Mouse (Mus musculus): ENCODE measurements around the gene Hoxb5. TPM values are rescaled to one million over a fixed set of nuclear protein-coding genes. Genes with fewer than 3 reads are reported as not detected.

Hoxb5 gene
- polyA plus RNA-seq, 1 experiment, result not detected

DNA sequence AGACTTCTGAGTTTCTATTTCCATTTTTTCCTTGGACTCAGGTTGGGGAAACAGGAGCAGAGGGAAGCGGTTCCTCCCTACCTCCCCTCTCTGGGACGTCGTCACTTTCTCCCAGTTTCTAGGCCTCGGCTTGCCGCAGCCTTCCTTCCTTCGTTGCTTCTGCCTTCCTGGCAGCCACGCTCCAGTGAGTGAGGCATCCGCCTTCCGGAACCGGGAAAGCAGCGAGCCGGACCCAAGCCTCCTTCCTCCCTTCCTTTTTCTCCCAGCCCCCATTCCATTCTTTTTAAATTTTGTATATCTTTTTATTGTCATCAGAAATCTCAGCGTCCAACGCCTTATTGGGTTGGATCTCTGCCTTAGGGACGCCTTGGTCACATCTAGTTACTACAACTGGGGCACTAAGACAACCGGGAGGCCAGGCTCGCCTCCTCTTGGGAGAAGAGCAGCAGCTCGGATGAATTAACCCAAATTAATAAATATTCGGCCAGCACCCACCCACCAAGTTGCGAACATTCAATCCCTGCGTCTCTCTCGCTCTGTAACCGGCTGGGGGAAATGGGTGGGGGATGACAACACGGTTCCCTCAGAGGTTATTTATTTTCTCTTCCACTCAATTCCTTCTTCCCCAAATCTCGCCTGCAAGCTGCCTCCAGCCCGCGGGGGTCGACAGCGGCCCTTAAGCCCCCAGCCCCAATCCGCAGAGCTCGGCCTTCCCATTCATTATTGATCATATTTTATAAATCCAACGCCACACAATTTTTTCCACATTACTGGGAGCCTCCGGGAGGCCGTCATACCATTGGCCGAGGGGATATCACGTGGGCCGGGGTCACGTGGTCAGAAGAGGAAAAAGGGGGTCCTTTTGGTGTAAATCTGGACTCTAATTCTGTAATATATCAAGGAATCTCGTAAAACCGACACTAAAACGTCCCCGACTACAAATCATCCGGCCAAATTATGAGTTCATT, 17.1 kb upstream of the Hoxb5 start, which contains the start of gene Hoxb7:
Hoxb7 (plus strand) TSS at position 853 of the 968 bp plus-strand sequence.
- Histone ChIP-seq H3K27ac (ENCODE audit: insufficient read depth, low read length) (no peak within 1 kb of the TSS), H3K36me3 (ENCODE audit: control insufficient read depth, insufficient read depth, low read length, poor library complexity, severe bottlenecking) (no peaks in the 10 kb centered on the region), H3K9me3 (replicated peaks; ENCODE audit: control insufficient read depth, insufficient read depth, low read length, poor library complexity, severe bottlenecking) (no peaks in the 10 kb centered on the region), H3K4me1 (ENCODE audit: control insufficient read depth, insufficient read depth, low read length) (no peaks in the 10 kb centered on the region), H3K4me3 (ENCODE audit: low read depth, low read length) (peak within 1 kb of the TSS; percentile 60), H3K27me3 (ENCODE audit: control insufficient read depth, insufficient read depth, low read length, poor library complexity, severe bottlenecking) (peaks cover 71% of the 10 kb centered on the region), H3K9ac (ENCODE audit: low read depth, poor library complexity, severe bottlenecking) (peak within 1 kb of the TSS; percentile 64)
- no peak for TF ChIP-seq CTCF (IDR thresholded peaks at IDR 0.05; ENCODE audit: low read depth, low read length)
- TF ChIP-seq POLR2A (IDR thresholded peaks at IDR 0.05; ENCODE audit: insufficient read depth, low read length), result no peak
- TF ChIP-seq EP300 (IDR thresholded peaks at IDR 0.05; ENCODE audit: insufficient read depth, low read depth, low read length), result no peak

DNA sequence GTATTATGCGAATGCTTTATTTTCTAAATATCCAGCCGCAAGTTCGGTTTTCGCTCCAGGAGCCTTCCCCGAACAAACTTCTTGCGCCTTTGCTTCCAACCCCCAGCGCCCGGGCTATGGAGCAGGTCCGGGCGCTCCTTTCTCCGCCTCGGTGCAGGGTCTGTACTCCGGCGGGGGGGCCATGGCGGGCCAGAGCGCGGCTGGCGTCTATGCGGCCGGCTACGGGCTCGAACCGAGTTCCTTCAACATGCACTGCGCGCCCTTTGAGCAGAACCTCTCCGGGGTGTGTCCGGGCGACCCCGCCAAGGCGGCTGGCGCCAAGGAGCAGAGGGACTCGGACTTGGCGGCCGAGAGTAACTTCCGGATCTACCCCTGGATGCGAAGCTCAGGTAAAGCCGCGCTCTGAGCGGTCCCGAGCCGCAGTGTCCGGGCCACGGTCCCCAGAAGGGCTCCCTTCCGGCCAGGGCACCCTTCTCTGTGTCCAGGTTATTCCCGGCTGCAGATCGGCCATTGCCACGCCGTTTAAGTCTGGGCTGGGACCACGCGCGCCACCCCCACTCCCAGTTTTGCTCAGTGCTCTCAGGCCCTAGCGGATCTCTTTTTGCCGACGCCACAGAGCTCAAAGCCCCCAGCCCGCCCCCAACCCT, 16.3 kb upstream of the Hoxb5 start:
- Histone ChIP-seq H3K9me3 (replicated peaks; ENCODE audit: control insufficient read depth, insufficient read depth, low read length, poor library complexity, severe bottlenecking) (no peaks in the 10 kb centered on the region), H3K4me1 (ENCODE audit: control insufficient read depth, insufficient read depth, low read length) (no peaks in the 10 kb centered on the region), H3K9ac (ENCODE audit: low read depth, poor library complexity, severe bottlenecking) (peak overlapping the region; percentile 64), H3K27ac (ENCODE audit: insufficient read depth, low read length) (no peak overlapping the region), H3K27me3 (ENCODE audit: control insufficient read depth, insufficient read depth, low read length, poor library complexity, severe bottlenecking) (peaks cover 70% of the 10 kb centered on the region), H3K4me3 (ENCODE audit: low read depth, low read length) (peak overlapping the region; percentile 60), H3K36me3 (ENCODE audit: control insufficient read depth, insufficient read depth, low read length, poor library complexity, severe bottlenecking) (no peaks in the 10 kb centered on the region)
- TF ChIP-seq EP300 (IDR thresholded peaks at IDR 0.05; ENCODE audit: insufficient read depth, low read depth, low read length) (no peak), POLR2A (IDR thresholded peaks at IDR 0.05; ENCODE audit: insufficient read depth, low read length) (no peak)

DNA sequence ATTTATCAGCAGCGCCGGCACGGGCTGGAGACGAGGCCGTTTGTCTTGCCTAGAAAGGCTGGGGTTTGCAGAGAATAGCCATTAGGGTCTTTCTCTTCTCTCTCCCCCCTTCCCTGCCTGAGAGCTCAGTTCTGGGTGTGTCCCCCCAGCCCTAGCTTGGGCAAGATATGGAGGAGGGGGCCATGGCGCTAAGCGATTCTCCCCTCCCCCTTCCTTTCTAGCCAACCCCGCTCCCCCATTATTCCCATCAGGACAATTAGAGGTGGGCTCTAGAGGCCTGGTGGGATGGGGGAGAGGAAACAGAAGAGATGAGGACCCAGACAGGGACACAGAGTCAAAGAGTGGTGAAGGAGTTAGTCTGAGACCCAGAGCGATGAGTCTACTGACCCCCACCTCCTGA, 15.7 kb upstream of the Hoxb5 start:
- H3K27ac ChIP-seq (ENCODE audit: insufficient read depth, low read length), result no peak overlapping the region
- TF ChIP-seq EP300 (IDR thresholded peaks at IDR 0.05; ENCODE audit: insufficient read depth, low read depth, low read length) (no peak), CTCF (IDR thresholded peaks at IDR 0.05; ENCODE audit: low read depth, low read length) (no peak), POLR2A (IDR thresholded peaks at IDR 0.05; ENCODE audit: insufficient read depth, low read length) (no peak)

DNA sequence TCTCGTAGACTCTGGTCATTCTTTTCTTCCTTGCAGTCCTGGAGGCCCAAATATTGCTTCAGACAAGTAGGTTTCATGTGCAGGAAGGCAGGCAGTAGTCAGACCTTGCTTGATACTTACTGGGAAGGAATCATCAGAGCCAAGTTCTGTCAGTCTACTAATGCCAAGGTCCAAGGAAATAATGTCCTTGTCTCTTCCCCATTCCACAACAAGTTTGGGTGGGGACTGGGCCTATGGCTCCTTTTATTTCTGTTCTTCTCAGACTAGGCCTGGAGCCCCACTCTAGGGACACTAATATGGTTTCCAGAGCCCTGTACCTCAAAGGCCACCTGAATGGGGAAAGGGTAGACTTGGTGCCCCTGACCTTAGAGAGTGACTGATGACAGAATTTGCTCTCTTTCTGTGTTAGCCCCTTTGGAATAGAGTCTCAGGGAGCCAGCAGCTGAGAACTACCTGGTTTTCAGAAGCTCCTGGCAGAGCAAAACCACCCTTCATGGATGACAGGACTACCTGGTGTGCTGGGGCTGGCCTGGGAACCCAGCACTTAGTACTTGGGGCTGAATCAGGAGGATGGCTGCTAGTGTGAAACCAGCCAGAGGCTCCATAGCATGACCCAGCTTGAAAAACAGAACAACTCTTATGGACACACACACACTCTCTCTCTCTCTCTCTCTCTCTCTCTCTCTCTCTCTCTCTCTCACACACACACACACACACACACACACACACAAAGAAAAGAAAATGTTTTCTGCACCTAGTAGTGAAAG, 14.5 kb upstream of the Hoxb5 start:
- no peak overlapping the region for H3K27ac ChIP-seq (ENCODE audit: insufficient read depth, low read length)
- no peaks in the 10 kb centered on the region for H3K4me1 ChIP-seq (ENCODE audit: control insufficient read depth, insufficient read depth, low read length)
- H3K9me3 ChIP-seq (replicated peaks; ENCODE audit: control insufficient read depth, insufficient read depth, low read length, poor library complexity, severe bottlenecking), result no peaks in the 10 kb centered on the region
- no peak for TF ChIP-seq EP300 (IDR thresholded peaks at IDR 0.05; ENCODE audit: insufficient read depth, low read depth, low read length)
- no peak for TF ChIP-seq POLR2A (IDR thresholded peaks at IDR 0.05; ENCODE audit: insufficient read depth, low read length)
- TF ChIP-seq CTCF (IDR thresholded peaks at IDR 0.05; ENCODE audit: low read depth, low read length), result no peak
- no peak overlapping the region for H3K9ac ChIP-seq (ENCODE audit: low read depth, poor library complexity, severe bottlenecking)
- H3K4me3 ChIP-seq (ENCODE audit: low read depth, low read length), result no peak overlapping the region
- peaks cover 74% of the 10 kb centered on the region for H3K27me3 ChIP-seq (ENCODE audit: control insufficient read depth, insufficient read depth, low read length, poor library complexity, severe bottlenecking)
- H3K36me3 ChIP-seq (ENCODE audit: control insufficient read depth, insufficient read depth, low read length, poor library complexity, severe bottlenecking), result no peaks in the 10 kb centered on the region

More for the DNA sequence above, 15.7 kb upstream of the Hoxb5 start:
- Histone ChIP-seq H3K9me3 (replicated peaks; ENCODE audit: control insufficient read depth, insufficient read depth, low read length, poor library complexity, severe bottlenecking) (no peaks in the 10 kb centered on the region), H3K36me3 (ENCODE audit: control insufficient read depth, insufficient read depth, low read length, poor library complexity, severe bottlenecking) (no peaks in the 10 kb centered on the region), H3K4me1 (ENCODE audit: control insufficient read depth, insufficient read depth, low read length) (no peaks in the 10 kb centered on the region), H3K4me3 (ENCODE audit: low read depth, low read length) (no peak overlapping the region), H3K27me3 (ENCODE audit: control insufficient read depth, insufficient read depth, low read length, poor library complexity, severe bottlenecking) (peaks cover 74% of the 10 kb centered on the region), H3K9ac (ENCODE audit: low read depth, poor library complexity, severe bottlenecking) (peak overlapping the region; percentile 64)

DNA sequence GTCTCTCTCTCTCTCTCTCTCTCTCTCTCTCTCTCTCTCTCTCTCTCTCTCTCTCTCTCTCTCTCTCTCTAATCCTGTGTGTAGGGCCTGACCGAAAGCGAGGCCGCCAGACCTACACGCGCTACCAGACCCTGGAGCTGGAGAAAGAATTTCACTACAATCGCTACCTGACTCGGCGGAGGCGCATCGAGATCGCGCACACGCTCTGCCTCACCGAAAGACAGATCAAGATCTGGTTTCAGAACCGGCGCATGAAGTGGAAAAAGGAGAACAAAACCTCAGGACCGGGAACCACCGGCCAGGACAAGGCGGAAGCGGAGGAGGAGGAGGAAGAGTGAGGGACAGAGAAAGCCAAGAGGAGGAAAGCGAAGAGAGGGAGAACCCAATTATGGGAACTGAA, 13.8 kb upstream of the Hoxb5 start:
- no peak for TF ChIP-seq EP300 (IDR thresholded peaks at IDR 0.05; ENCODE audit: insufficient read depth, low read depth, low read length)
- TF ChIP-seq CTCF (IDR thresholded peaks at IDR 0.05; ENCODE audit: low read depth, low read length), result no peak
- Histone ChIP-seq H3K9ac (ENCODE audit: low read depth, poor library complexity, severe bottlenecking) (no peak overlapping the region), H3K27ac (ENCODE audit: insufficient read depth, low read length) (no peak overlapping the region), H3K9me3 (replicated peaks; ENCODE audit: control insufficient read depth, insufficient read depth, low read length, poor library complexity, severe bottlenecking) (no peaks in the 10 kb centered on the region), H3K27me3 (ENCODE audit: control insufficient read depth, insufficient read depth, low read length, poor library complexity, severe bottlenecking) (peaks cover 73% of the 10 kb centered on the region), H3K36me3 (ENCODE audit: control insufficient read depth, insufficient read depth, low read length, poor library complexity, severe bottlenecking) (no peaks in the 10 kb centered on the region), H3K4me3 (ENCODE audit: low read depth, low read length) (no peak overlapping the region), H3K4me1 (ENCODE audit: control insufficient read depth, insufficient read depth, low read length) (no peaks in the 10 kb centered on the region)
